Mouse (Mus musculus): Measurements from ENCODE around the gene Mef2a. TPM values are rescaled to one million over a fixed set of nuclear protein-coding genes. Genes with fewer than 3 reads are reported as not detected.

The Mef2a gene
- polyA plus RNA-seq, 1 experiment: 0.20 TPM

DNA sequence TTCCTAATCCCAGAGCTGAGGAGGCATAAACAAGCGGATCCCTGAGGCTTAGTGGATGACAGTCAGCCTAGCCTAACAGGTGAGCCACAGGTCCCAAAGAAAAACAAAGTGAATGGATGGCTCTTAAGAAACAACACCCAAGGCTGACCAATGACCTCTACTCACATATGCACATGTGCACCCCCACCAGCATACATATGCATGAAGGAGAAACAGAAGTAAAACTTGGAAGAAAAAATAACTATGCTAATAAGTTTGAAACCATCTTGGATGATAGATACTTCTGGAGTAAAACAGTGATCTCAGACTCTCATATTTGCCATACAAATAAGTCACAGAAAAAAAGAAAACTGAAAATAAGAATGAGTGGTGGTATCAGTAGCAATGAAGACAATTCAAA lies 28.2 kb downstream of the Mef2a start:
- peaks cover 2% of the 10 kb centered on the region for H3K36me3 ChIP-seq (ENCODE audit: control insufficient read depth)
- H3K4me3 ChIP-seq (replicated peaks): no peak overlapping the region
- no peaks in the 10 kb centered on the region for H3K27me3 ChIP-seq (ENCODE audit: control insufficient read depth)
- no peaks in the 10 kb centered on the region for H3K9me3 ChIP-seq (ENCODE audit: control insufficient read depth, low read length)
- TF ChIP-seq GATA1 (IDR thresholded peaks at IDR 0.05; ENCODE audit: low read length) (no peak), TAL1 (IDR thresholded peaks at IDR 0.05; ENCODE audit: low read length) (no peak)
- H3K4me1 ChIP-seq (ENCODE audit: control insufficient read depth): peaks cover 6% of the 10 kb centered on the region

DNA sequence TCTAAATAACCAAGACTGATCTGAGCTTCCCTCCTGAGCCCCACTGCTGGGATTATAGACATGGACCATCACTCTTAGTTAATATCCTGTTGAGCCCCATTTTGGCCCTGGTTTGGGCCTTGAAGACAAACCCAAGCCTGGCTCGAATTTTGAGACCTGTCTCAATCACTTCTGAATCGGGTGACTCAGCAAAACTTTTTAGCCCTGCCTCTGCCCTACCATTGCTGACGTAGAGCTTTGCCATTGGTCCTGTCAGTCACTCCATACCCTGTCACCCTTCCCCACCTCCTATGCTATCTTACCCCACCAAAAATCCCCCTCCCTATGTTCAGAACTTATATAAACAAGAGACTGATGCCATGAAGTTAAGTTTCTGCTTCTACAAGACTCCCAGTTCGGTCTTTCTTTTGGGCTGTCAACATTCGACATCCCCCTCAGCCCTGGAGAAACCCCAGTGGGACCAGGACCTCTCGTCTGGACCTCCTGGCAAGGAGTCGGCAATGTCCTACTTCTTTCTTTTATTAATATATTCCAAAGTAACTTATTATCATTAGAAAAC lies 30.5 kb downstream of the Mef2a start:
- TF ChIP-seq GATA1 (IDR thresholded peaks at IDR 0.05; ENCODE audit: low read length): no peak
- no peak for TF ChIP-seq TAL1 (IDR thresholded peaks at IDR 0.05; ENCODE audit: low read length)
- H3K4me3 ChIP-seq (replicated peaks): no peak overlapping the region
- peaks cover 2% of the 10 kb centered on the region for H3K36me3 ChIP-seq (ENCODE audit: control insufficient read depth)
- H3K27me3 ChIP-seq (ENCODE audit: control insufficient read depth): no peaks in the 10 kb centered on the region
- H3K4me1 ChIP-seq (ENCODE audit: control insufficient read depth): peaks cover 6% of the 10 kb centered on the region
- H3K9me3 ChIP-seq (ENCODE audit: control insufficient read depth, low read length): no peaks in the 10 kb centered on the region

DNA sequence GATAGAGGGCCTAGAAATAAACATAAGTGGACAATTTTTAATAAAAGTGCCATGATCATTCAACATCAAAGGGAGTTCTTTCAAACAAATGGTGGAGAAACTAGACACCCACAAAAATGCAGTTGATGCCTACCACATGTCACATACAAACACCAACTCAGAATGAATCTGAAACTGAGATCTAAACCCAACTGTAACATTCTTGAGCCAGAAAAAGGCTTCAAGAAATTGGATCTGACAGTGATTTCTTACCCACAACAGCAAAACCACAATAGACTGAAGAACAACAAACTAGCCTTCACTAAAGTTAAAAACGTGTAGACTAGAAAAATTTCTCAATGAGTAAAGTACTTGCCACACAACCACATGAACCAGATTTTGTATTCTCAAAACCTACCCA lies 52.3 kb downstream of the Mef2a start:
- no peaks in the 10 kb centered on the region for H3K27me3 ChIP-seq (ENCODE audit: control insufficient read depth)
- no peak overlapping the region for H3K4me3 ChIP-seq (replicated peaks)
- no peaks in the 10 kb centered on the region for H3K9me3 ChIP-seq (ENCODE audit: control insufficient read depth, low read length)
- H3K36me3 ChIP-seq (ENCODE audit: control insufficient read depth): no peaks in the 10 kb centered on the region
- no peak for TF ChIP-seq GATA1 (IDR thresholded peaks at IDR 0.05; ENCODE audit: low read length)
- H3K4me1 ChIP-seq (ENCODE audit: control insufficient read depth): no peaks in the 10 kb centered on the region

DNA sequence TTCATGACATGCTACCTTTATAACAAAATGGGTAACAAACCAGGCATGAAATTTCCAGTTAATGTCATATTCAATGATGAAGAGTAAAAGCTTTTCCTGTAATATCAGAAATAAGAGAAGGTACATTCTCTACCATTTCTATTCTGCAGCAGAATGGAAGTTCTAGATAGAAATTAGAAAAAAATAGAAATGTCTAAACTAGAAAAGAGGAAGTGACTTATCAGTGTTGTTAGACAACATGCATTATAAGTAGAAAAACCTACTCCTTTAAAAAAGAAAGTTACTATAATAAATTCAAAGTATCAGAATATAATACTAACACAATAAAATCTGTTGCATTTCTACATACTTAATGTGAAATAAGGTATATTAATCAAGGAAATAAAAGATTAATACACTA lies 54.0 kb downstream of the Mef2a start:
- TF ChIP-seq GATA1 (IDR thresholded peaks at IDR 0.05; ENCODE audit: low read length) (no peak), TAL1 (IDR thresholded peaks at IDR 0.05; ENCODE audit: low read length) (no peak)
- Histone ChIP-seq H3K36me3 (ENCODE audit: control insufficient read depth) (no peaks in the 10 kb centered on the region), H3K9me3 (ENCODE audit: control insufficient read depth, low read length) (no peaks in the 10 kb centered on the region), H3K4me3 (replicated peaks) (no peak overlapping the region), H3K27me3 (ENCODE audit: control insufficient read depth) (no peaks in the 10 kb centered on the region), H3K4me1 (ENCODE audit: control insufficient read depth) (peaks cover 2% of the 10 kb centered on the region)

DNA sequence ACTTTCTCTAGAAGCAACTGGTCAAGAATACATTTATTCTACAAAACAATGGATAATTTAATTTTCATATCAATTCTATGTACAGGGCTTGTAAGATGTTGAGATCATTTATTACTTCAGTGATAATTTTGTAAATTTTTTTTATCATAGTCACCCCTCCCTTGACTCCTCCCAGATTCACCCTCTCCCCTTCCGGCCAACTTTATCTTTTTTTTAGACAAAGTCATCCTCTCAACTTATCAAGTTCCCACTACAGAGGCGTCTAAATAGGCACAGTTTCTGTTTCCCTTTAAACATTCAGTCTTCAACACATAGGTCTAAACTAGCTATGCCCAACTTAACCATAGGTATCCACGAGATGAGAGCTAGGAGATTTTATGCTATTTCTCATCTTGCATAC lies 59.5 kb downstream of the Mef2a start:
- peaks cover 8% of the 10 kb centered on the region for H3K4me1 ChIP-seq (ENCODE audit: control insufficient read depth)
- no peaks in the 10 kb centered on the region for H3K9me3 ChIP-seq (ENCODE audit: control insufficient read depth, low read length)
- TF ChIP-seq TAL1 (IDR thresholded peaks at IDR 0.05; ENCODE audit: low read length) (no peak), GATA1 (IDR thresholded peaks at IDR 0.05; ENCODE audit: low read length) (no peak)
- H3K27me3 ChIP-seq (ENCODE audit: control insufficient read depth): no peaks in the 10 kb centered on the region
- no peak overlapping the region for H3K4me3 ChIP-seq (replicated peaks)
- H3K36me3 ChIP-seq (ENCODE audit: control insufficient read depth): peaks cover 4% of the 10 kb centered on the region

DNA sequence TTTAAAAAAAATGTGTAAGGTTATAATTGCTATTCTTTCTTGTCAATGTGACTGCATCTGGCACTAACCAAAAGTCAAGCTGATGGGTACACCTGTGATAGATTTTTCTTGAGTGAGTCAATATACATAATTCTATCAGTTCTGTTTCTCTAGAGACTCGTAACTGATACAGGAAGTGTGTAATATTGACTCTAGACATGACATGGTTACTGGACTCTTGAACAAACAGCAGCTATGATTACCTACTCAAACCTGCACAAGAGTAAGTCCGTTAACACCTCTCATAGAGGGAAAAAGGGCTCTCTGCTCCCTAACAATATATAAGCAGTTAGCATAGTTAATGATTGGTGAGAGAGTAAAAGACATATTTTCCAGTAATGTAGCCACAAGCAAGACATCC lies 62.5 kb downstream of the Mef2a start:
- Histone ChIP-seq H3K27me3 (ENCODE audit: control insufficient read depth) (no peaks in the 10 kb centered on the region), H3K4me3 (replicated peaks) (no peak overlapping the region), H3K36me3 (ENCODE audit: control insufficient read depth) (peaks cover 4% of the 10 kb centered on the region), H3K4me1 (ENCODE audit: control insufficient read depth) (peaks cover 8% of the 10 kb centered on the region), H3K9me3 (ENCODE audit: control insufficient read depth, low read length) (no peaks in the 10 kb centered on the region)
- no peak for TF ChIP-seq TAL1 (IDR thresholded peaks at IDR 0.05; ENCODE audit: low read length)
- TF ChIP-seq GATA1 (IDR thresholded peaks at IDR 0.05; ENCODE audit: low read length): no peak

DNA sequence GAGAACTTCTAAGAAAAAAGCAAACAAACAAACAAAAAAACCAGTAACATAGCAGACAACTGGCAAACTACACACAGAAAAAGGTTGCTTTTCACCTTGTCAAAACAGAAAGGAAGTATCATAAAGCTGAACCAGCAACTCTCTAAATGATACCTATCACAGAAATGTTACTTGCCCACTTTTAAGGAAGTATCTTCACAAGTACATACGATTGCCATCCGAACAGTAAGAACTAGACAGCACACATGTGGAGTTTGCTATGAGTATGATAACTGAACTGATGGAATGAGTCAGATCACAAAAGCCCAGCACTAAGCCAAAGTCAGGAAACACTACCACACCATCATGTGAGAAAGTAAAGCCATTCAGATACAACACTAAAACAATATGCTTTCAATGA lies 64.6 kb downstream of the Mef2a start:
- Histone ChIP-seq H3K4me3 (replicated peaks) (no peak overlapping the region), H3K9me3 (ENCODE audit: control insufficient read depth, low read length) (no peaks in the 10 kb centered on the region)
- no peak for TF ChIP-seq GATA1 (IDR thresholded peaks at IDR 0.05; ENCODE audit: low read length)
- TF ChIP-seq TAL1 (IDR thresholded peaks at IDR 0.05; ENCODE audit: low read length): no peak

DNA sequence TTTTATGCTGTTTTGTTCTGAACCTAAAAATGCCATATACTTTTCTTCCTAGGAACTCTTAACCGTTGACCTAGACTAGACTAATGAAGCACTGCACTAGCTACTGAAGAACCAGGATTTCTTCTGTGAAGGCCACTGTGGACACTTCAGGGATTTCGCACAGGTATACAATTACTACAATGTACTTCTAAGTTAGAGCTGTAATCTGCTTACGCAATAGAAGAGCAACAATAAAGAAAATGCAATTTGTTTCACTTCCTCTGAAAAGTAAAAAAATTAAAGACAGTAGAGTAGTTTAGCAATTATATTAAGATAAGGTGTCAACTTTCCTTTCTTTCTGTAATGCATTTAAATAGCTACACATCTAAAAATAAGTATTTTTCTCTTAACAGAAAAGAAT lies 65.6 kb downstream of the Mef2a start:
- H3K36me3 ChIP-seq (ENCODE audit: control insufficient read depth): peaks cover 4% of the 10 kb centered on the region
- TF ChIP-seq TAL1 (IDR thresholded peaks at IDR 0.05; ENCODE audit: low read length) (no peak), GATA1 (IDR thresholded peaks at IDR 0.05; ENCODE audit: low read length) (no peak)
- H3K27me3 ChIP-seq (ENCODE audit: control insufficient read depth): no peaks in the 10 kb centered on the region
- H3K4me3 ChIP-seq (replicated peaks): no peak overlapping the region
- H3K9me3 ChIP-seq (ENCODE audit: control insufficient read depth, low read length): no peaks in the 10 kb centered on the region
- no peaks in the 10 kb centered on the region for H3K4me1 ChIP-seq (ENCODE audit: control insufficient read depth)

More for the DNA sequence above, 64.6 kb downstream of the Mef2a start:
- Histone ChIP-seq H3K27me3 (ENCODE audit: control insufficient read depth) (no peaks in the 10 kb centered on the region), H3K36me3 (ENCODE audit: control insufficient read depth) (peaks cover 4% of the 10 kb centered on the region), H3K4me1 (ENCODE audit: control insufficient read depth) (no peaks in the 10 kb centered on the region; the same call in 1 of the 2 replicates)

DNA sequence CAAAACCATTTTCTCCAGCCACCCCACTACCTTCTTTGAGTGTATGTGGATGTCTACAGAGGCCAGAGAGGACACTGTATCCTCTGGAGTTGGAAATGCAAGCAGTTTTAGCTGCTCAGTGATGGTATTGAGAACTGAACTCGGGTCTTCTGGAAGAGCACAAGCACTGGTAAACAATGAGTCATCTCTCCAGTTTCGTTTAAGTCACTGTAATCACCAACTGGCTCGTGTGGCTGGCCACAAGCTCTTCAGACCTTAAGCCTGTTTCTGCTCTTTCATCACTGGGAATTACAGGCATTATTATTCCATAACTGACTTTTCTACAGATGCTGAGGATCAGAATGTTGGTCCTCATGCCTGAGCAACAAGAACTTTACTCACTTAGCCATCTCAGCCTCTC lies 67.7 kb downstream of the Mef2a start:
- no peaks in the 10 kb centered on the region for H3K9me3 ChIP-seq (ENCODE audit: control insufficient read depth, low read length)
- TF ChIP-seq TAL1 (IDR thresholded peaks at IDR 0.05; ENCODE audit: low read length) (no peak), GATA1 (IDR thresholded peaks at IDR 0.05; ENCODE audit: low read length) (no peak)
- no peaks in the 10 kb centered on the region; the same call in none of the 2 replicates for H3K36me3 ChIP-seq (ENCODE audit: control insufficient read depth)
- no peak overlapping the region for H3K4me3 ChIP-seq (replicated peaks)
- H3K27me3 ChIP-seq (ENCODE audit: control insufficient read depth): no peaks in the 10 kb centered on the region
- H3K4me1 ChIP-seq (ENCODE audit: control insufficient read depth): no peaks in the 10 kb centered on the region

DNA sequence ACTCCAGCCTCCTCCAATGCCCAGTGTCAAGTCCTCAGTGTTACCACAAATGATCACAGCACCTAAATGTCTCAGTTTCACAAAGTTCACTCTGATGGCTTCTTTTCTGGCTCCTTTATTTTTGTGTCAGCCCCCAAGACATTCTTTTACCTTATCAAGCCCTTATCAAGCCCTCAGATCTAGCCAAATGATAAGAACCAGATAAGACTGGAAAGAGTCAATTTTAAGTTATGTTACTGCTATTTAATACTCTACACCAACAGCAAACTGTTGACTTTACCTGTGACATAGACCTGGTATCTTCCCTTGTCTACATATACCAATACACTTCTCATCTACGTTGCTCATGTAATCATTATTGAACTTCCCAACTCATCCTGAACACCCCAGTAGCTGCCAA lies 76.2 kb downstream of the Mef2a start:
- TF ChIP-seq TAL1 (IDR thresholded peaks at IDR 0.05; ENCODE audit: low read length) (no peak), GATA1 (IDR thresholded peaks at IDR 0.05; ENCODE audit: low read length) (peak; percentile 60)
- no peaks in the 10 kb centered on the region for H3K27me3 ChIP-seq (ENCODE audit: control insufficient read depth)
- no peaks in the 10 kb centered on the region for H3K9me3 ChIP-seq (ENCODE audit: control insufficient read depth, low read length)
- no peak overlapping the region for H3K4me3 ChIP-seq (replicated peaks)
- no peaks in the 10 kb centered on the region; the same call in 1 of the 2 replicates for H3K36me3 ChIP-seq (ENCODE audit: control insufficient read depth)
- H3K4me1 ChIP-seq (ENCODE audit: control insufficient read depth): no peaks in the 10 kb centered on the region

Measured in erythroblast, embryonic 14.5 days (primary cell).